Mouse (Mus musculus) testis, postnatal 14 days (tissue): ENCODE data around the gene Ncapg2.

Experiments used
- DNase-seq: peaks from one replicate; pipeline ENCODE4 v3.0.0; 2021; ENCODE audit warnings: low spot score

Gene Ncapg2

GRCm38 (mm10) chr12:116405045-116405835, at the start of gene Ncapg2:
Ncapg2 (plus strand) TSS chr12:116405402.
- DNase-seq: peak; percentile 98

GRCm38 (mm10) chr12:116362091-116362490, 43.1 kb upstream of the Ncapg2 start:
- no peak for DNase-seq

DNA sequence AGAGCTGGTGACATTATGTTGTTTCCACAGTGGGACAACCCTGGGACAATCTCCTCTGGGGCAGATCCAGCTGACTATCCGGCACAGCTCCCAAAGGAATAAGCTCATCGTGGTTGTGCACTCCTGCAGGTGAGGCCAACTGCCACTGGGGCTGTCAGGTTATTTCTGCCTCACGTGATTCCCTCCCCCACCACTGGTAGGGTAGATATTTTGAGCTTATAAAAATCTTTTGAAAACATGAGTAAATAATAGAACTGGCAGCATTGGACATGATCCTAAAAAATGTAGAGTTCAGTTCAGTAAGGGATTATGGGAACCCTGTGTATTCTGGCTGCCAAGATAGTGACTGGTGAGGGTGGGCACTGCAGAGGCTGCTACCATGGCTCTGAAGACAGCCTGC, 38.3 kb upstream of the Ncapg2 start:
- DNase-seq: no peak

DNA sequence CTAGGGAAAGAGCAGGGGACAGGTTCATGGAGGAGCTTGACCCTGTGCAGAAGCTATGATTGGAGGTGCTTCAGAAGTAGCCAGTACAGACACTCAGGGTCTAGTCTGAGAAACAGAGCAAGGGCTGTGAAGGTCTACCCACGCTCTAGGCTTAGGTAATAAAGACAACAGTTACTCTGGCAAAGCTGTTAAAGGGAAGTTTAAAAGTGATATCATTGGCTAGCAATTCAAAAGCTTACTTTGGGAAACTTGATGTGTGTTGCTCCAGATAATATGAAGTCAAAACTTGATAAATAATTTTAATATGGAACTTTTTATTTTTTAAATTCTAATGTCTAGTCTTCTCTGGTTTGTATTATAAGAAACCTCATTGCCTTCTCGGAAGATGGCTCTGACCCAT, 37.9 kb upstream of the Ncapg2 start:
- DNase-seq: no peak

DNA sequence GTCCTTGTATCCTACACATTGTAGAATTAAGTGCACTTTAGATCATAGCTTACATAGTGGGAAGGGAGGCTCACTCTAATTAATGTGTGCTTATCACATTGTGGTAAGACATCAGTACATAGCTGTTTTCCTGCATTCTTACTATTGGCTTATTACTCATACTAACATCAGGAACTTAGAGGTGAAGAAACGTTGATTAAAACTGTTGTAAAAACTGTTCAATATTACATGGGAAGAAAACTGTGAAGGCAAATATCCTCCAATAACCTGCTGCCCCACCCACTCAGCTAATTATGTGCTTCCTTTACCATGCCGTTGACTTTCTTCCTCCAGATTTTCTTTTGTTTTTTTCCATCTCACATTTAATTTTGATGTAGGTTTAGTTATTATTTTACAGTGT, 36.3 kb upstream of the Ncapg2 start:
- no peak for DNase-seq

DNA sequence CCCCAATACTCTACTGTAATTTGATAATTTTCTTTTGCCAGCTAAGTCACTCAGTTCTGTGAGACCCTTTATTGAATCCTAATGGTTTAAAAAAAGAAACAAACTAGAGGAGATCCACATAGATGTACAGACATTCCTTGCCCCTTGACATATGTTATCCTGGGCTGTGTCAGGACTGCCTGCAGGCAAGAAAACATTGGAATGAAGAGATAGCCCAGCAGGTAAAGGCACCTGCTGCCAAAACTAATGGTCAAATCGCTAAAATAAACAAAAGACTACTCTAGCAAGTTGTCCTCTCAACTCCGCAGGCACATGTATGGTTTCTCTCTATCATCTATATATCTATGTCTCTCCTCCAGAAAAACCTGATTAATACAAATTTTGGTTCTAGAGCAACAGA, 22.1 kb upstream of the Ncapg2 start:
- DNase-seq: no peak

GRCm38 (mm10) chr12:116383995-116384394, 21.2 kb upstream of the Ncapg2 start:
- no peak for DNase-seq

- no peak for DNase-seq
Measured at GRCm38 (mm10) chr12:116386802-116387201, 18.4 kb upstream of the Ncapg2 start.

DNA sequence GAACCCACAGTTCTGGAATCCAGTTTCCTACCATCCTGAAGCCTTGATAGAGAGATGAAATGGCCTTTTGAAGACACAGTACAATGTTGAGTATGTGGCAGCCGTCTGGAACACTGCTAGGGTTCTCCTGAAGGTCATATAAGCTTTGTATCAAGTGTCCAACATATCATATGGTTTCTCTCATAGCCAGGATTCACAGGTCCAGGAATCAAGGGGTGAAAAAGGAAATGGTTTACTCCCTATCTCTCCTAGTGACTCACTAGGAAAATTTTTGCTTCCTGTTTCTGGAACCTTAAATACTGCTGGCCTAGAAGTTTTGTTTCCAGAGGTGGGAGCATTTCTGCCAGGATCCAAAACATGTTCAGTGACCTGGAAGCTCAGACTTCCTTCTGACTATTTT, 15.3 kb upstream of the Ncapg2 start:
- DNase-seq: no peak

- no peak for DNase-seq
Measured at GRCm38 (mm10) chr12:116394327-116394726, 10.9 kb upstream of the Ncapg2 start.

DNA sequence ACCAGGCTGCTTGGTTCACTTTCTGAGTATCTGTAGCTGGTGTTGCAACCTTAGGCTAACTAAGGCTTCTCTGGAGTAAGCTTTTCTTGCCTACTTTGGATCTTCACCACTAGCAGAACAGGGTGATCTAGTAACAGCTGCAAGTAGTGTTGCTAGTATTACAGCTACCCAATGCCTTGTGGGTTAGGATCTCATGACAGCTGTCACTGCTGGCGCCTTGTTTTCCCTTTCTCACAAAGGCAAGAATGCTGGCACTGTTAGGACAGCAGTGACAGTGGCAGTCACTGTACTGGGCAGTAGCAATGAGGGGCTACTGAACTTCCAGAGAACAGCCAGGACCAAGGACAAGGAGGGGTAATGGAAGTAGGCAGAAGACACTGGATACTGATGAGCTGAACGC, 9.9 kb upstream of the Ncapg2 start:
- DNase-seq: no peak

DNA sequence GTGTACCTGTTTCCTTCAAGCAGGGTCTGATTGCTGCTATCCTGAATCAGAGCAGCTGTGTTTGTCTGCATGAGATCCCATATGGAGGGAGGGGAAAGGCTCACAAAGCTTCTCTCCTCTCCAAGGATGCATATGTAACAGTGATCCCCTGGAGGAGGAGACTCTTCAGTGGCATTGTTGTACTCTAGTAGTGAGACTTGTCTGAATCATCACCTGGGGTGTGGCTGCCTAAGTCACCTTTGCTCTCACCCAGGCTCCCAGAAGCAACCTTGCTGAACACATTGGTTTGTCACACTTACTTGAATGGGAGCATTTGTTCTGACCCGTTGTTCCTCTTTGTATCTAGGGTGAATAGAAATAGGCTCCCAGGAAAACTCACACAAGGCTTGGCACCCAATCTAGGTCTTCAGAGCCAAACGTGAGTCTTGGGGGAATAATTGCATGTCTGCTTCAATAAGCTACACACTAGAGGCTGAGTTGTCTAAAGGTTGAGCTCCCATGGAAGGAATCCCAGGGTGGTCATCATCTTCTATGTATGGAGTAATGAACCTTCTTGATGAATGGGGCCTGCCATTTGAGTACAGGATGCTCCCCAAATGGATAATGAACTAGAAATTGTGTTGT, 9.0 kb upstream of the Ncapg2 start:
- DNase-seq: no peak

- DNase-seq: peak; percentile 13
Measured at GRCm38 (mm10) chr12:116404012-116404679, 1.1 kb upstream of the Ncapg2 start.

DNA sequence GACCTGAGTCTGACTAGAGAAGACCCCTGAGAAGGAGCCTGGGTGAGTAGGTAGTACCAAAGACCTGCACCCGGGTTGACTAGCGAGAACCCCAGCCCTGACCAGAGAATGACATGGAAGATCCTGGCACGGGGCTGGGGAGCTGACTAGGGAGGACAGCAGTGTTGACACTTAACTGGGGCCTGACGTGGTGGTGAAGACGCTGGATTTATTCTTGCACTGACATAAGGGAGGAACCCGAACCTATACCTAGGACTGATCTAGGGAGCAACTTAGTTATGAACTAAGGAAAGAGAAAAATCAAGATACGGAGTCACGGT, 594 bp downstream of the Ncapg2 start:
- no peak for DNase-seq

GRCm38 (mm10) chr12:116407883-116408282, 2.7 kb downstream of the Ncapg2 start:
- no peak for DNase-seq

GRCm38 (mm10) chr12:116414941-116415340, 9.7 kb downstream of the Ncapg2 start:
- DNase-seq: no peak

DNA sequence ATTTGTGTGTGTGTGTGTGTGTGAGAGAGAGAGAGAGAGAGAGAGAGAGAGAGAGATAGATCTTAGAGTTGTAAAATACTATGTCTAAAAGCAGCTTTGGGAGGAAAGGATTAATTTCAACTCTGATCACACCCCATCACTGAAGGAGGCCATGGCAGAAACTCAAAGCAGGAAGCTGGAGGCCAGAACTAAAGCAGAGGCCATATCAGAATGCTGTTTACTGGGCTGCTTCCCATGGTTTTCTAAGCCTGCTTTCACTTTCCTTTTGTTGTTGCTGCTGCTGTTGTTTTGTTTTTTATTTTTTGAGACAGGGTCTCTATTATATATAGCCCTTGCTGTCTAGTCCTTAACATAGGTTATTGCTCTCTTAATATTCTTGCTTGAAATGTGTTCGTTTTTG, 11.3 kb downstream of the Ncapg2 start:
- no peak for DNase-seq

DNA sequence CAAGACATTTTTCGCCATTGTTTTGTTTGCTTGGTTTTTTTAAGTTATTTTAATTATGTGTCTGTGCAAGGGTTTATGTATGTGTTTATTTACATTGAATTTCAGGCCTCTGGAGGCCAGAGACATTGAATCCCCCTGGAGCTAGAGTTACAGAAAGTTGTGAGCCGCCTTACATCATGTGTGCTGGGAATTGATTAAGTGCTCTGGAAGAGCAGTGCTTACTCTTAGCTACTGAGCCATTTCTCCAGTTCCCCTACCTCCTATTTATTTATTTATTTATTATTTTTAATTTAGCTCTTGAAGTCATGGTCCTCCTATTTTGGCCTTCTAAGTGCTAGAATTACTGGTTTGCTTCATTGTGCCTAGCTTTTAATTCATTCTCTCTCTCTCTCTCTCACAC, 16.5 kb downstream of the Ncapg2 start:
- DNase-seq: no peak

GRCm38 (mm10) chr12:116425392-116425791, 20.2 kb downstream of the Ncapg2 start:
- DNase-seq: no peak

- DNase-seq: no peak
Measured at GRCm38 (mm10) chr12:116433742-116434141, 28.5 kb downstream of the Ncapg2 start.

DNA sequence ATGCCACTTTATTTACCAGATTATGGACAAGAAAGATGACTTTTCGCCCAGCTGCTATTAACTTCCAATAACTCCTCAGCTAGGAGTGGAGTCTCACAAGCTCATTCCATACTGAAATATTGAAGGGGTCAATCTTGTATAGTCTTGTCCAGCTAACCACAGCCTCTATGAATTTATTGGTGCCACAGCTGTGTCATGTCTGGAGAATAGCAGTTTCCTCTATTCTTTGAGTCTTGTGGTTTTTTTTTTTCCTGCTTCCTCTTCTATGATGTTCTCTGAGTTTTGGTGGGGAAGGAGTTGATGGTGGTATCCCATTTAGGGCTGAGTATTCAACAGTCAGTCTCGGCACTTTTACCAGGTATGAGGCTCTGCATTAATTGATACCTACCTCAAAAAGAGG, 30.0 kb downstream of the Ncapg2 start:
- no peak for DNase-seq

GRCm38 (mm10) chr12:116436125-116436524, 30.9 kb downstream of the Ncapg2 start:
- no peak for DNase-seq

DNA sequence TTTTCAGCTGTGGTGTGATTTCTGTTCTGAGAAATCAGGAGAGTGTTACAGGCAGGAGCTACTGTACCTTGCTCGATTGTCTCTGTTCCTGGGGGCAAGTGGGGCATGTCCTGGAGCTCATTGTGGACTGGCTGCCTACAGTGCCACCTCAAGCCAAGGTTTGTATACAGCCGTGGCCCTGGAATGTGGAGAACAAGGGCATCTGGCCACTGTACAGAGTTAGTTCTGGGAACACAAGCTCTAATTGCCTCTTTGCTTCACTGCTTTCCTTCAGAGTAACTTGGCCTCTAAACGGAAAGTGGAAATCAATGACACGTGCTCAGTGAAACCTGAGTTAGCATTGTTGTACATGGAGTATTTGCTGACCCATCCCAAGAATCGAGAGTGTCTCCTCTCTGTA, 33.4 kb downstream of the Ncapg2 start:
- no peak for DNase-seq
